Mouse (Mus musculus) forebrain, embryonic 11.5 days (tissue): ENCODE data around the gene Gm10799. TPM values are rescaled to one million over a fixed set of nuclear protein-coding genes. Genes with fewer than 3 reads are reported as not detected.
"Not testable (repeated sequence)": the region's sequence is repeated elsewhere in the genome, so short reads cannot be mapped to it uniquely, and the experiment has no call there.

Experiments
- ATAC-seq: fragments of 200-750 bp; cut with Nextera tagmentation; replicated peaks from 2 replicates; pipeline ENCODE4 v1.8.0; 2017; ENCODE audit warnings: moderate TSS enrichment; ENCODE audit not compliant: low FRiP score
- DNase-seq: peaks from one replicate; pipeline ENCODE4 v3.0.0-alpha.2; 2017; ENCODE audit warnings: low spot score
- H3K27ac ChIP-seq: fragments of 300-500 bp; sonication (generic); 2 replicates; pipeline ENCODE4 v1.5.1; 2014; ENCODE audit warnings: low read depth, low read length
- H3K27me3 ChIP-seq: fragments of 300-500 bp; sonication (generic); 2 replicates; pipeline ENCODE4 v1.6.1; 2014; ENCODE audit warnings: mild to moderate bottlenecking, low read length, mixed read lengths; ENCODE audit not compliant: control insufficient read depth, insufficient read depth
- H3K36me3 ChIP-seq: fragments of 300-500 bp; sonication (generic); 2 replicates; pipeline ENCODE4 v1.6.1; 2014; ENCODE audit warnings: mild to moderate bottlenecking, low read length, moderate library complexity, mixed read lengths; ENCODE audit not compliant: control insufficient read depth, insufficient read depth
- H3K4me1 ChIP-seq: fragments of 300-500 bp; sonication (generic); replicated peaks from 2 replicates; pipeline ENCODE4 v1.6.1; 2014; ENCODE audit warnings: low read length, mixed read lengths; ENCODE audit not compliant: control insufficient read depth, insufficient read depth
- H3K4me2 ChIP-seq: fragments of 300-500 bp; sonication (generic); 2 replicates; pipeline ENCODE4 v1.6.1; 2014; ENCODE audit warnings: low read depth, mild to moderate bottlenecking, low read length, moderate library complexity, mixed read lengths; ENCODE audit not compliant: severe bottlenecking
- H3K4me3 ChIP-seq: fragments of 300-500 bp; sonication (generic); 2 replicates; pipeline ENCODE4 v1.5.1; 2014; ENCODE audit warnings: low read depth, low read length
- H3K9ac ChIP-seq: fragments of 300-500 bp; sonication (generic); 2 replicates; pipeline ENCODE4 v1.6.1; 2014; ENCODE audit warnings: low read length
- H3K9me3 ChIP-seq: fragments of 300-500 bp; sonication (generic); 2 replicates; pipeline ENCODE4 v1.6.1; 2016; ENCODE audit warnings: low read length, mixed read lengths; ENCODE audit not compliant: control insufficient read depth
- WGBS: fragments of 180-500 bp; shearing (Covaris S2); extraction: QIAGEN DNeasy Blood & Tissue Kit; methylation state at CpG from one replicate; pipeline ENCODE4 v1.1.7; 2014; 5-methylcytosine and 5-hydroxymethylcytosine counted together
- polyA plus RNA-seq: library from polyadenylated mRNA; unstranded; fragments of >200 nt; fragmentation: Nextera tagmentation; extraction: Ambion mirVana; gene quantifications from 2 replicates; pipeline ENCODE4 v1.2.1, GENCODE M21; 2014

Gm10799 gene
- polyA plus RNA-seq, 1 experiment from 2014 or later: not detected

DNA sequence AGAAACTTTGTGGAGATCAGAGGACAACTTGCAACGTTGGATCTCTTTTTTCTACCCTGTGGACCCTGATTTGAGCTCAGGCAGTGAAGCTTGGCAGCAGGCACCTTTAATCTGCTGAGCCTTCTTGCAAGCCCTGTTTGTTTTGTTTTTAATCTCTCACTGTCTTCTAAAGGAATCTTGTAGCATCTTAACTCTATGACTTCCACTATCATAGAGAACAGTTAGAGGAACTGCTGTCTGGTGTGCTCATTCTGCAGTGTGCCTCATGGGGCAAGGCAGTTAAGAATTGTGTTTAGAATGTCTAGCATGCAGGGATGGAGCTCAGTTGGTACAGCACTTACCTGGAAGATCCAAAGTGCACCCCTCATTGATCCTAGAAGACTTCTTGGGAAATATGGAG, 31.6 kb upstream of the Gm10799 start:
- Histone ChIP-seq H3K4me1 (no peaks in the 10 kb centered on the region), H3K9me3 (no peaks in the 10 kb centered on the region), H3K9ac (no peak overlapping the region), H3K36me3 (no peaks in the 10 kb centered on the region), H3K4me3 (no peak overlapping the region), H3K27ac (no peak overlapping the region), H3K27me3 (no peaks in the 10 kb centered on the region), H3K4me2 (no peak overlapping the region)
- ATAC-seq: no peak
- 36% methylated on average over 1 of the region's 1 CpGs for WGBS
- DNase-seq: no peak

DNA sequence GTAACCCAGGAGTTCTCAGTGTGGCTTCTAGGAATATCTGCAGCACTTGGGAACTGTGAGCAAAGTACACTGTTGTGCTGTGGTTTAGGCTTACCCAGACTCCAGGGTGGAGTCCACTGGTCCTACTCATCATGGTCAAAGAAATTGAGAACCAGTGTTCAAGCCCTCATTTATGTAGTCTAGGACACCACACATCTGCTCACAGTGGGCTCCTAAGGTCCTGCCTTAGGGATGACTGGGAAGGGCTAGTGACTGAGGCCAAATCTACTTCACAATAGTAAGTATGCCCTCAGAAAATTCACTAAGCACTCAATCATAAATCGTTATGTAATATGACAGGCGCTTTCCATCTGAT, 30.9 kb upstream of the Gm10799 start:
- no peaks in the 10 kb centered on the region for H3K9me3 ChIP-seq

GRCm38 (mm10) chr2:104098529-104099230, 30.3 kb upstream of the Gm10799 start:
- H3K4me2 ChIP-seq: no peak overlapping the region
- 53% methylated on average over 3 of the region's 3 CpGs for WGBS
- H3K27ac ChIP-seq: no peak overlapping the region
- no peaks in the 10 kb centered on the region for H3K4me1 ChIP-seq
- ATAC-seq: no peak
- H3K4me3 ChIP-seq: no peak overlapping the region
- no peak for DNase-seq
- no peak overlapping the region for H3K9ac ChIP-seq
- no peaks in the 10 kb centered on the region for H3K36me3 ChIP-seq
- no peaks in the 10 kb centered on the region for H3K27me3 ChIP-seq
- no peaks in the 10 kb centered on the region for H3K9me3 ChIP-seq

More for the DNA sequence above, 30.9 kb upstream of the Gm10799 start:
- H3K27me3 ChIP-seq: no peaks in the 10 kb centered on the region
- DNase-seq (no peak), ATAC-seq (no peak)
- WGBS: 98% methylated on average over 2 of the region's 2 CpGs
- no peak overlapping the region for H3K9ac ChIP-seq
- H3K36me3 ChIP-seq: no peaks in the 10 kb centered on the region
- H3K27ac ChIP-seq: no peak overlapping the region
- H3K4me2 ChIP-seq: no peak overlapping the region
- H3K4me3 ChIP-seq: no peak overlapping the region
- no peaks in the 10 kb centered on the region for H3K4me1 ChIP-seq

DNA sequence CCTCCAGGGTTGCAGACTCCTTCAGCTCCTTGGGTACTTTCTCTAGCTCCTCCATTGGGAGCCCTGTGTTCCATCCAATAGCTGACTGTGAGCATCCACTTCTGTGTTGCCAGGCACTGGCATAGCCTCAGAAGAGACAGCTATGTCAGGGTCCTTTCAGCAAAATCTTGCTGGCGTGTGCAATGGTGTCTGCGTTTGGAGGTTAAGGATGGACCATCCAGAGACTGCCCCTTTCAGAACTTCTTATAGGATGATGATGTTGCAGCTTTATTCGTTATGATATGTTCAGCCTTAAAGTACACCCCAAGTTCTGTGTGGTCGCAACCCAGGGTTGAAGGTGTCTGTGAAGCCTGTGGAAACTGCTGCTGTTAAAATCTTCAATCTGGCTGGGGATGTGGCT, 29.0 kb upstream of the Gm10799 start:
- 96% methylated on average over 4 of the region's 4 CpGs for WGBS
- ATAC-seq, H3K27ac ChIP-seq, H3K36me3 ChIP-seq, DNase-seq, H3K9me3 ChIP-seq, H3K9ac ChIP-seq, H3K27me3 ChIP-seq, H3K4me3 ChIP-seq, H3K4me2 ChIP-seq, H3K4me1 ChIP-seq: not testable (repeated sequence)

GRCm38 (mm10) chr2:104096796-104097195, 28.4 kb upstream of the Gm10799 start:
- 41% methylated on average over 1 of the region's 1 CpGs for WGBS
- ATAC-seq, DNase-seq, H3K9ac ChIP-seq, H3K27ac ChIP-seq, H3K4me1 ChIP-seq, H3K9me3 ChIP-seq, H3K27me3 ChIP-seq, H3K4me3 ChIP-seq, H3K36me3 ChIP-seq, H3K4me2 ChIP-seq: not testable (repeated sequence)

DNA sequence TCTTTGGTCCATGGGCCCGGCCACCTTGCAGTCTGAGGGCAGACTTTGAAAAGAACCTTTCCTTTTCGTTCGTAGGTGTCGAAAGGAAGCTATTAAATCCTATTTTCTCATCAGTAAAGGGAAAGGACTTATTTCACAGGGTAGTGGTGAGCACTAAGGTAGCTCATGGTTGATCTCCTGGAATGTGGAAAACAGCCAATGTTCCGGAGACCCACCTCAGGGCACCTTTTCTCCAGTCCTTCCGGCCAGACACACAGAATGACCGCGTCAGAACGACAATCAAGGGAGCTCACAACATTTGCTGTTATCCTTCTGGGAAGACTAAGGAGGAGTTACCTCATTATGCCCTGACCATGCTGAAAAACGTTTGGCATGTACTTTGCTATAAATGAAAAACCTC, 27.9 kb upstream of the Gm10799 start:
- H3K36me3 ChIP-seq: no peaks in the 10 kb centered on the region
- H3K9ac ChIP-seq: peak overlapping the region; percentile 56
- no peaks in the 10 kb centered on the region for H3K4me1 ChIP-seq
- DNase-seq: no peak
- H3K9me3 ChIP-seq: no peaks in the 10 kb centered on the region
- WGBS: 47% methylated on average over 10 of the region's 10 CpGs
- H3K27ac ChIP-seq: peak overlapping the region; percentile 21; the same call in 1 of the 2 replicates
- ATAC-seq: no peak
- H3K4me3 ChIP-seq: peak overlapping the region; percentile 36
- no peaks in the 10 kb centered on the region for H3K27me3 ChIP-seq
- peak overlapping the region; percentile 50 for H3K4me2 ChIP-seq

GRCm38 (mm10) chr2:104095741-104096213, 27.4 kb upstream of the Gm10799 start, which contains the start of gene Cd59a:
Gene Cd59a (plus strand): TSS chr2:104095801.
- no peaks in the 10 kb centered on the region for H3K4me1 ChIP-seq
- H3K4me2 ChIP-seq: peak within 1 kb of the TSS; percentile 50
- peak within 1 kb of the TSS; percentile 56 for H3K9ac ChIP-seq
- peak within 1 kb of the TSS; percentile 36 for H3K4me3 ChIP-seq
- H3K27me3 ChIP-seq: no peaks in the 10 kb centered on the region
- H3K36me3 ChIP-seq: no peaks in the 10 kb centered on the region
- no peaks in the 10 kb centered on the region for H3K9me3 ChIP-seq
- 5% methylated on average over 15 of the region's 15 CpGs for WGBS
- H3K27ac ChIP-seq: peak within 1 kb of the TSS; percentile 21; the same call in 1 of the 2 replicates
- DNase-seq (peak; percentile 83), ATAC-seq (peak; percentile 88)

DNA sequence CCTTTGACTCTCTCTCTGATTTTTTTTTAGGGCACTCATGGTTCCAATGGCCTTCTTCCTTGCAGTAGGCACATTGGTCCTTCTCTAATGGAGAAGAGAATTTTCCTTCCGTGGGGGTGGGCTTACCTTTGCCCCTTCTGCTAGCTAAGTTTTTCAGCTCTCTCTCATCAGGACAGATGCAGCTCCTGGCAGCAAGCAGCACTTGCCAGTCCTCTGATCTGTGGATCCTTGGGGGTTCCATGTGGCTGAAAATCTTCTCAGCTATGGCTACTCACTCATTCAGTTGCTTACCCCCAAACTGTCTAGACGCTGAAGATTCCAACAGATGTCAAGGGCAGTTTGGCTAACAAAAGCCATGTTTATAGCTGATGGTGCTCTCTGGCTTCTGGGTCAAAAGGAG, 25.0 kb upstream of the Gm10799 start:
- H3K4me2 ChIP-seq: no peak overlapping the region
- no peak for DNase-seq
- H3K9me3 ChIP-seq: no peaks in the 10 kb centered on the region
- 88% methylated on average over 2 of the region's 2 CpGs for WGBS
- no peaks in the 10 kb centered on the region for H3K27me3 ChIP-seq
- H3K9ac ChIP-seq: no peak overlapping the region
- H3K36me3 ChIP-seq: no peaks in the 10 kb centered on the region
- H3K4me1 ChIP-seq: no peaks in the 10 kb centered on the region
- H3K4me3 ChIP-seq: no peak overlapping the region
- no peak for ATAC-seq
- H3K27ac ChIP-seq: no peak overlapping the region

- not testable (repeated sequence) for H3K27me3 ChIP-seq, H3K4me3 ChIP-seq, H3K4me1 ChIP-seq, H3K9ac ChIP-seq, H3K27ac ChIP-seq, ATAC-seq, DNase-seq, H3K9me3 ChIP-seq, H3K36me3 ChIP-seq, H3K4me2 ChIP-seq
- 89% methylated on average over 1 of the region's 1 CpGs for WGBS
Observed at GRCm38 (mm10) chr2:104087562-104087961, 19.2 kb upstream of the Gm10799 start.
